Mouse (Mus musculus) E14TG2a.4 (cell line): ENCODE measurements around the gene Fgfrl1.

Experiments used
- CTCF ChIP-seq: conservative IDR thresholded peaks from 2 replicates; pipeline ENCODE4 v1.5.1; 2014; ENCODE audit warnings: low read length
- NANOG ChIP-seq: IDR thresholded peaks from 2 replicates; pipeline ENCODE4 v1.6.1; 2014; ENCODE audit warnings: borderline replicate concordance, low read length, mixed read lengths

DNA sequence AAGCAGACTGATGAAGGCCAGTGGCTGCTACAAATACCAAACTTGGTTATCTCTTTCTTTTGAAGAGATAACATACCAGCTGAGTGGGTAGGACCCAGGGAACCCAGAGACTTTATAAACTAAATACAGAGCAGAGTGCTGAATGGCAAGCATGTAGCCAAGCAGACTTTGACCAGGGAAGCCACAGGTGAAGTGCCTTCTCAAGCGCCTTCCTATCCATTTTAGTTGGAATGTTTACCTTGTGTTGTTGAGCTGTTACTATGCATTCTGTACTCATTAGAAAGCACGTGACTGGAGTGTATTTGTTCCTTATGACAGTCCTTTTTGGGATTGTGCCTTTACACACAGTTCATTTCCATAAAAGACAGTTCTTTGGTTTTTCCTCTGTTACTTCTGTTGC, 48.5 kb upstream of the Fgfrl1 start:
- TF ChIP-seq CTCF = no peak
- TF ChIP-seq NANOG = no peak
